Mouse (Mus musculus) midbrain, embryonic 16.5 days (tissue): ENCODE results near the gene Fgfr2. TPM values are rescaled to one million over a fixed set of nuclear protein-coding genes. Genes with fewer than 3 reads are reported as not detected.

Experiments used
- ATAC-seq: fragments of 200-750 bp; cut with Nextera tagmentation; 2 replicates; pipeline ENCODE4 v1.8.0; 2017; ENCODE audit warnings: moderate TSS enrichment
- H3K27ac ChIP-seq: fragments of 300-500 bp; sonication (generic); 2 replicates; pipeline ENCODE4 v1.5.1; 2014; ENCODE audit warnings: mild to moderate bottlenecking, low read length, mixed read lengths
- H3K27me3 ChIP-seq: fragments of 300-500 bp; sonication (generic); 2 replicates; pipeline ENCODE4 v1.6.1; 2014; ENCODE audit warnings: low read depth, low read length, mixed read lengths; ENCODE audit not compliant: control insufficient read depth, insufficient read depth
- H3K36me3 ChIP-seq: fragments of 300-500 bp; sonication (generic); 2 replicates; pipeline ENCODE4 v1.6.1; 2014; ENCODE audit warnings: mild to moderate bottlenecking, low read length, moderate library complexity, mixed read lengths; ENCODE audit not compliant: control insufficient read depth, insufficient read depth
- H3K4me1 ChIP-seq: fragments of 300-500 bp; sonication (generic); 2 replicates; pipeline ENCODE4 v1.6.1; 2014; ENCODE audit warnings: mild to moderate bottlenecking, low read length, mixed read lengths; ENCODE audit not compliant: control insufficient read depth, insufficient read depth
- H3K4me2 ChIP-seq: fragments of 300-500 bp; sonication (generic); 2 replicates; pipeline ENCODE4 v1.6.1; 2014; ENCODE audit warnings: mild to moderate bottlenecking, low read length, mixed read lengths
- H3K4me3 ChIP-seq: fragments of 300-500 bp; sonication (generic); 2 replicates; pipeline ENCODE4 v1.5.1; 2014; ENCODE audit warnings: low read depth, mild to moderate bottlenecking, low read length, moderate library complexity, mixed read lengths
- H3K9ac ChIP-seq: fragments of 300-500 bp; sonication (generic); 2 replicates; pipeline ENCODE4 v1.6.1; 2014; ENCODE audit warnings: low read depth, low read length, mixed read lengths
- H3K9me3 ChIP-seq: fragments of 300-500 bp; sonication (generic); replicated peaks from 2 replicates; pipeline ENCODE4 v1.6.1; 2014; ENCODE audit warnings: mild to moderate bottlenecking, low read length, mixed read lengths; ENCODE audit not compliant: control insufficient read depth, poor library complexity, severe bottlenecking
- WGBS: fragments of 180-500 bp; shearing (Covaris S2); extraction: QIAGEN DNeasy Blood & Tissue Kit; methylation state at CpG from one replicate; pipeline ENCODE4 v1.1.7; 2014; 5-methylcytosine and 5-hydroxymethylcytosine counted together
- polyA plus RNA-seq: library from polyadenylated mRNA; unstranded; fragments of >200 nt; fragmentation: Nextera tagmentation; extraction: Ambion mirVana; gene quantifications from 2 replicates; pipeline ENCODE4 v1.2.1, GENCODE M21; 2015

Gene Fgfr2
- polyA plus RNA-seq, 1 experiment from 2014 or later: 23.8 TPM

DNA sequence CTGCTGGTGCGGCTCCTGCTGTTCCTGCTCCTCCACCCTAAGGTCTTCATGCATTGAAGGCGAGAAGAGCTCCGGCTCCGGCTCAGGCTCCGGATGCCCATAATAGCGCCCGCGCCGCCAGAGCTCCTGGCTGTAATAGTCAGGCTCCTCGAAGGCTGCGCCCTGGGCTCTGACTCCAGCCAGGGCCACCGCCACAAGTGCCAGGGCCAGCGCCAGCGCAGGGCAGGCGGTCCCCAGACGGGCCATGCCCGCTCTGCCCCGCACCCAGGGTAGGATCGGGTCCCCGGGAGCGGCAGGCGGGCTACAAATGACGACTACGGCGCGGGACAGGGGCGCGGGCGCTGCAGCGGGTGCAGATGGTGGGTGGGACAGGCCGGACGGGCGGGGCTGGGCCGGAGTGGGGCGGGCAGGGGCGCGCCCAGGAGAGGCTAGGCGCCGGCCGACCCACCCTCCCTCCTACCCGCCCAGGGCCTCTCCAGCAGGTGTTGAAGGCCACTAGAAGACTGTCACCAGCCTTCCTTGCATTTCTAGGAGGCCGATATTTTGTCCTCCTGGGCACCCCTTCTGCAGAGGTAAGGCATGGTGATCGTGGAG, 968.7 kb downstream of the Fgfr2 start, which contains the start of gene Cpxm2:
Gene Cpxm2, minus strand, starts transcription at position 372 of the 594 bp plus-strand sequence.
- Histone ChIP-seq H3K9ac (peak within 1 kb of the TSS; percentile 60), H3K9me3 (no peaks in the 10 kb centered on the region), H3K27ac (no peak within 1 kb of the TSS), H3K4me1 (peaks cover 27% of the 10 kb centered on the region; the same call in 1 of the 2 replicates), H3K36me3 (no peaks in the 10 kb centered on the region), H3K27me3 (peaks cover 8% of the 10 kb centered on the region), H3K4me3 (peak within 1 kb of the TSS; percentile 31), H3K4me2 (peak within 1 kb of the TSS; percentile 63)
- ATAC-seq: no peak
- WGBS: 4% methylated on average over 29 of the region's 43 CpGs

DNA sequence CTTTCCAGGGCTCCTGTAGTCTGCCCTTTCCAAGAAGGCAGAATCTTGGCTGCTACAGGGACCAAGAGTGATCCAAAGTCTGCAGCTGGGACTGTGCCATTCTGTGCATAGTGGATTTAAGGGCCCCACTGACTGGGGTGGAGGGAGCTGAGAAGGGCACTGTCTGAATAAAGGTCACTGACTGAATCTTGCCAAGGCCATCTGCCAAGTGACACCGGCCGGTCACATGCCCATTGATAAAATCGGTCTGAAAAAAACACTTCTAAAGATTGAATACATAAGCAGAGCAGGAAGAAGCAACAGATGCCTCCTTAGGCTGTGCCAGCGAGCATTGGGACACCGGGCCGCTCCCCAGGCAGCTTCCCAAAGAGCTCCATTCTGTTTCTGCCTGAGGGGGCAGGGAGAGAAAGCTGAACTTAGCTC, 969.4 kb downstream of the Fgfr2 start:
- ATAC-seq: peak; percentile 44; the same call in 1 of the 2 replicates
- Histone ChIP-seq H3K9ac (no peak overlapping the region), H3K4me3 (no peak overlapping the region; the same call in 1 of the 2 replicates), H3K4me2 (peak overlapping the region; percentile 63; the same call in 1 of the 2 replicates), H3K9me3 (no peaks in the 10 kb centered on the region), H3K27ac (no peak overlapping the region), H3K4me1 (peaks cover 24% of the 10 kb centered on the region; the same call in 1 of the 2 replicates), H3K36me3 (no peaks in the 10 kb centered on the region), H3K27me3 (peaks cover 8% of the 10 kb centered on the region)
- 28% methylated on average over 6 of the region's 6 CpGs for WGBS

DNA sequence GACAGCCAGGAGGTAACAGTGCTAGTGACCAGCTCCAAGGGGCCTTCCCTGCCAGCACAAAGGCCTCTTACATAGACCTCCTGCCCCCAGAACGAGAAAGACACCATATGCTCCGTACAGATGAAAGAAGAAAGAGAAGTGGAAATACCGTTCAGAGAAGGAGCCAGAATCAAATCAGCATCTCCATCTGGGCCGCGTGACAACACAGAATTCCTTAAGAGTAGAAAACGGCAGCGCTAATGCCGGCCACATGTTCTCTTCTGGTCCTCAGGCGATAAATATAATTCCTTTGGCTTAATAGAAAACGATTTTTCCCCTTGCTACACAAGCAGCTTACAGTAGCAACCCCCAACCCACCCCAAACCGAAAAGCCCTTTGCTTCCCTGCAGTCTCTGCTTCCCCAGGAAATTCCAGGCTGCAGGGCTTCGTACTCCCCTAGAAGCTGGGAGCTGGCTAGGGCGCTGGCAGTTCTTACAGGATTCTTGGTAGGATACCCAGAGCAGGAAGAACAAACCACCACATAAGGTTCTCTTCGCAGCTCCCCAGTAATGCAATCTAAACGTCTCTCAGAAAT, 977.8 kb downstream of the Fgfr2 start:
- Histone ChIP-seq H3K4me2 (no peak overlapping the region), H3K4me1 (no peaks in the 10 kb centered on the region), H3K27me3 (no peaks in the 10 kb centered on the region), H3K36me3 (no peaks in the 10 kb centered on the region), H3K9me3 (no peaks in the 10 kb centered on the region), H3K9ac (no peak overlapping the region), H3K27ac (no peak overlapping the region), H3K4me3 (no peak overlapping the region)
- 77% methylated on average over 15 of the region's 15 CpGs for WGBS
- ATAC-seq: no peak

GRCm38 (mm10) chr7:132128687-132129086, 994.5 kb downstream of the Fgfr2 start:
- ATAC-seq: no peak
- no peaks in the 10 kb centered on the region for H3K4me1 ChIP-seq
- H3K9ac ChIP-seq: no peak overlapping the region
- H3K27me3 ChIP-seq: no peaks in the 10 kb centered on the region
- H3K36me3 ChIP-seq: no peaks in the 10 kb centered on the region
- H3K9me3 ChIP-seq: no peaks in the 10 kb centered on the region
- H3K4me3 ChIP-seq: no peak overlapping the region
- H3K27ac ChIP-seq: no peak overlapping the region
- WGBS: 59% methylated on average over 6 of the region's 6 CpGs
- no peak overlapping the region for H3K4me2 ChIP-seq

DNA sequence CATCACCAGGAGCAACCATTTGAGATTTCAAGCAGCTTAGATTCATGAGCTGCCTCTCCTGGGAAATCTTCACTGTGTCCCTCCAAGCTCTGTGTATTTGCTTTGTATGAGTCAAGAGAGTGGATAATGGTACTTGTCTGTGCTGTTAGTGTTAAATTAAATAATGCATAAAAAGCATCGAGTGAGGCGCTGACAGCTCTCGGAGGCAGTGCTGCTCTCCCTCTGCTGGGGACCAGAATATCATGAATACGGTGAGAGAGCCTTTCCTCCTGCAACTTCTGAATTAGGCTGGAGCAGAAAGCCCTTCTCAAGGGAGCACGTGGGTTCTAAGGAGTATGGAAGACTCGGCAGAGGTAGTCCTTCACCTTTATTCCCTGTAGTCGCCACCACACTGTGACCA, 998.2 kb downstream of the Fgfr2 start:
- H3K4me3 ChIP-seq: no peak overlapping the region
- no peaks in the 10 kb centered on the region for H3K9me3 ChIP-seq
- no peak overlapping the region for H3K9ac ChIP-seq
- WGBS: 66% methylated on average over 7 of the region's 7 CpGs
- ATAC-seq: no peak
- H3K36me3 ChIP-seq: no peaks in the 10 kb centered on the region
- H3K4me2 ChIP-seq: no peak overlapping the region
- no peaks in the 10 kb centered on the region for H3K27me3 ChIP-seq
- H3K27ac ChIP-seq: no peak overlapping the region
- H3K4me1 ChIP-seq: no peaks in the 10 kb centered on the region

- Histone ChIP-seq H3K4me1 (no peaks in the 10 kb centered on the region), H3K9me3 (no peaks in the 10 kb centered on the region), H3K4me2 (no peak overlapping the region), H3K27ac (no peak overlapping the region), H3K36me3 (no peaks in the 10 kb centered on the region), H3K9ac (no peak overlapping the region), H3K27me3 (no peaks in the 10 kb centered on the region), H3K4me3 (no peak overlapping the region)
- no peak for ATAC-seq
- 86% methylated on average over 7 of the region's 7 CpGs for WGBS
Measured at GRCm38 (mm10) chr7:132123211-132123610, 999.9 kb downstream of the Fgfr2 start.

GRCm38 (mm10) chr7:132119817-132120216, 1003.3 kb downstream of the Fgfr2 start:
- Histone ChIP-seq H3K9me3 (no peaks in the 10 kb centered on the region), H3K27me3 (no peaks in the 10 kb centered on the region), H3K4me3 (no peak overlapping the region), H3K4me1 (no peaks in the 10 kb centered on the region), H3K9ac (no peak overlapping the region), H3K36me3 (no peaks in the 10 kb centered on the region), H3K27ac (no peak overlapping the region), H3K4me2 (no peak overlapping the region)
- whole genome bisulfite sequencing: 81% methylated on average over 4 of the region's 4 CpGs
- ATAC-seq: no peak

DNA sequence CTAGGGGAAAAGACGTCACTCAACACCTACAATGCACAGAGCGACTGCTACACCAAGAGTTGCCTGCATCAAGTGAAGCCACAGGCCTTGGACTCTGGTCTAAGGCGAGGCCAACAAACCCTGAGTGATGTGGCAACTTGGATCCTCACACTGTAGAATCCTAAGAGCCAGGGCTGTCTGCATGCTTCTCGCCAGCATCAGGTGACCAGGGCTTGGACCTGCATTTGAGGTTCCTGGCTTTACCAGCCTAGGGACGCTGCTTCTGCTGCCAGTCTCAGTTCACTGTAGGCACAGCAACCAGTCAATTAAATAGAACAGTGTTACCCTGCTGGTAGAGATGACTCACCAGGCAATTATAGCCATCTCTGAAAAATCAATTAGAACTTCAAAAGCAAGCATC, 1011.4 kb downstream of the Fgfr2 start:
- Histone ChIP-seq H3K27ac (no peak overlapping the region), H3K4me1 (no peaks in the 10 kb centered on the region), H3K9ac (no peak overlapping the region), H3K36me3 (no peaks in the 10 kb centered on the region), H3K9me3 (no peaks in the 10 kb centered on the region), H3K27me3 (no peaks in the 10 kb centered on the region), H3K4me3 (no peak overlapping the region), H3K4me2 (no peak overlapping the region)
- ATAC-seq: no peak
- WGBS: 80% methylated on average over 5 of the region's 5 CpGs

DNA sequence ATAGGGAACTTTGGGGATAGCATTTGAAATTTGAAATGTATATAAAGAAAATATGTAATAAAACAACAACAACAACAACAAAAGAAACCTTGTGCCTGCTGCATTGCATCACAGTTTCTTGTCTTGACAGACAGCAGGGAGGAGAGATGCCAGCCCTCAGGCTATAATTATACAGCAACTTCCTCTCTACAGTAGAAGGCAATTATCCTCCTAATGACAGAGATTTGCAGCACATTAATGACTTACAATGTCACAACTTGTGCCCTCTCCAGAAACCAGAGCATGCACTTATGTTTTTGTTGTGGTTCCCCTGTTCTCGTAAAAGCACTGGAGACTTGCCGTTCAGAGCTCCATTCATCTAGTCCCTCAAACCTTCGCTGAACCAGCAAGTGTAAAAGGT, 1012.8 kb downstream of the Fgfr2 start:
- WGBS: 70% methylated on average over 3 of the region's 3 CpGs
- Histone ChIP-seq H3K36me3 (no peaks in the 10 kb centered on the region), H3K9ac (no peak overlapping the region), H3K9me3 (no peaks in the 10 kb centered on the region), H3K27me3 (no peaks in the 10 kb centered on the region), H3K27ac (no peak overlapping the region), H3K4me2 (no peak overlapping the region), H3K4me1 (no peaks in the 10 kb centered on the region), H3K4me3 (no peak overlapping the region)
- no peak for ATAC-seq
